Mouse (Mus musculus) midbrain, embryonic 11.5 days (tissue): ENCODE results near the gene Nop56. TPM values are rescaled to one million over a fixed set of nuclear protein-coding genes. Genes with fewer than 3 reads are reported as not detected.

ENCODE experiments used
- ATAC-seq: fragments of 200-750 bp; cut with Nextera tagmentation; 2 replicates; pipeline ENCODE4 v1.8.0; 2017; ENCODE audit warnings: moderate TSS enrichment, moderate library complexity; ENCODE audit not compliant: low FRiP score
- DNase-seq: peaks from one replicate; pipeline ENCODE4 v3.0.0; 2015; ENCODE audit warnings: low spot score; ENCODE audit errors: missing footprints
- H3K27ac ChIP-seq: fragments of 300-500 bp; sonication (generic); 2 replicates; pipeline ENCODE4 v1.5.1; 2014; ENCODE audit warnings: low read depth, low read length
- H3K27me3 ChIP-seq: fragments of 300-500 bp; sonication (generic); 2 replicates; pipeline ENCODE4 v1.6.1; 2014; ENCODE audit warnings: mild to moderate bottlenecking, low read length, moderate library complexity, mixed read lengths; ENCODE audit not compliant: control insufficient read depth, insufficient read depth
- H3K36me3 ChIP-seq: fragments of 300-500 bp; sonication (generic); 2 replicates; pipeline ENCODE4 v1.6.1; 2014; ENCODE audit warnings: mild to moderate bottlenecking, low read length, moderate library complexity, mixed read lengths; ENCODE audit not compliant: control insufficient read depth, insufficient read depth
- H3K4me1 ChIP-seq: fragments of 300-500 bp; sonication (generic); 2 replicates; pipeline ENCODE4 v1.6.1; 2014; ENCODE audit warnings: low read length; ENCODE audit not compliant: control insufficient read depth, insufficient read depth
- H3K4me2 ChIP-seq: fragments of 300-500 bp; sonication (generic); 2 replicates; pipeline ENCODE4 v1.6.1; 2014; ENCODE audit warnings: mild to moderate bottlenecking, moderate library complexity
- H3K4me3 ChIP-seq: fragments of 300-500 bp; sonication (generic); 2 replicates; pipeline ENCODE4 v1.5.1; 2014; ENCODE audit warnings: low read depth, low read length
- H3K9ac ChIP-seq: fragments of 300-500 bp; sonication (generic); 2 replicates; pipeline ENCODE4 v1.6.1; 2014; ENCODE audit warnings: low read length
- H3K9me3 ChIP-seq: fragments of 300-500 bp; sonication (generic); 2 replicates; pipeline ENCODE4 v1.6.1; 2016; ENCODE audit warnings: low read length; ENCODE audit not compliant: control insufficient read depth
- WGBS: fragments of 180-500 bp; shearing (Covaris S2); extraction: QIAGEN DNeasy Blood & Tissue Kit; methylation state at CpG from one replicate; pipeline ENCODE4 v1.1.7; 2014; 5-methylcytosine and 5-hydroxymethylcytosine counted together
- polyA plus RNA-seq: library from polyadenylated mRNA; unstranded; fragments of >200 nt; fragmentation: Nextera tagmentation; extraction: Ambion mirVana; gene quantifications from 2 replicates; pipeline ENCODE4 v1.2.1, GENCODE M21; 2014

The Nop56 gene
- polyA plus RNA-seq, 1 experiment from 2014 or later = 335 TPM

DNA sequence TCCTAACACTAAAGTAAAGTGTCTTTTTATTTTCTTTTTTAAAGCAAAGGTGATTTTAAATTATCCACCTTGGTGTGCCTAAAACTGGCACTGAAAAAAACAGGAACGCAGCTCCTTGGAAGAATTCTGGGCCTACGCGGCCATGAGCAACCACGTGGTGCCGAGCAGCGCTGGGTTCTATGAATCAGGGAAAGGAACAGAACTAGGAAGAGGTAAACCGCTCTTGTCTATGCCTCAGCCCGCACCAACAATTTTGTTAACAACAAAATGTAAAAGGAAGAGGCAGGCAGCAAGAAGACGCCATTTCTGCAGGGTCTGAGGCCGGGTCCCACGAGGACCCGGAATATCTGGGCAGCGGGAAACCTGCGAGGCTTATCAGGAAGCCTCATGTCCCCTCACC, 498 bp upstream of the Nop56 start:
- no peaks in the 10 kb centered on the region for H3K27me3 ChIP-seq
- H3K27ac ChIP-seq = peak overlapping the region; percentile 86; the same call in 1 of the 2 replicates

DNA sequence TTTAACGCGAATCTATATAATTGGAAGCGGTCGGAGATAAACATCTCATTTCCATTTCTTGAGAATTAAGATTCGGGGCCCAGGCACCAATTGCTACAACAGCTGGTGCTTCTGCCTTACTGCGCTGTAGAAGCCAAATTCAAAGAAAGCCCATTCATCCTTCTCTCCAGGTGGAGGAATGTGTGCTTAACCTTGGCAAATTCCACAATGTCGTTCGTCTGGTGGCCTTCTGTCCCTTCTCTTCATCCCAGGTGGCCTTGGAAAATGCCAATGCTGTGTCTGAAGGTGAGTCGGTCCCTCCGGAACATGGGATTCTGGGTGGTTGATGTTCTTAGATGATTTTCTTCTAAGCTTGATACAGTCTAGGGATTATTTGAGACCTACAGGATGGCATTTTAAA, 632 bp downstream of the Nop56 start:
- Histone ChIP-seq H3K4me3 (peak overlapping the region; percentile 91), H3K27ac (peak overlapping the region; percentile 86), H3K9ac (peak overlapping the region; percentile 96), H3K36me3 (peaks cover 36% of the 10 kb centered on the region), H3K9me3 (no peaks in the 10 kb centered on the region), H3K27me3 (no peaks in the 10 kb centered on the region), H3K4me1 (peaks cover 20% of the 10 kb centered on the region), H3K4me2 (peak overlapping the region; percentile 90)
- no peak for DNase-seq
- WGBS = 4% methylated on average over 10 of the region's 10 CpGs
- no peak for ATAC-seq

More for the DNA sequence above, 498 bp upstream of the Nop56 start:
- WGBS = 2% methylated on average over 14 of the region's 14 CpGs
- Histone ChIP-seq H3K4me2 (peak overlapping the region; percentile 90), H3K36me3 (peaks cover 32% of the 10 kb centered on the region), H3K9me3 (no peaks in the 10 kb centered on the region), H3K4me1 (peaks cover 20% of the 10 kb centered on the region), H3K9ac (peak overlapping the region; percentile 96), H3K4me3 (peak overlapping the region; percentile 91)
- ATAC-seq = no peak; the same call in 1 of the 2 replicates
- no peak for DNase-seq

DNA sequence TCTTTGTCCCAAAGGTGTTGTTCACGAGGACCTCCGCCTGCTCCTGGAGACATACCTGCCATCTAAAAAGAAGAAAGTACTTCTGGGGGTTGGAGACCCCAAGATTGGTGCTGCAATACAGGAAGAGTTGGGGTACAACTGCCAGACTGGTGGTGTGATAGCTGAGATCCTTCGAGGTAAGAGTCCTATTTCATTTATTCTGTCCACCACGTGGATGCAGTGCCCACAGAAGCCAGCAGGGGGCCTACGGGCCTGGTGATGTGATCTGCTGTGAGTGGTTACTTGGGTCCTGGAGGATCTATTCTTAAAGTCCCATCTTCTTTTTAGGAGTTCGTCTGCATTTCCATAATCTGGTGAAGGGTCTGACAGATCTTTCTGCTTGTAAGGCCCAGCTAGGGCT, 1.4 kb downstream of the Nop56 start:
- Histone ChIP-seq H3K9me3 (no peaks in the 10 kb centered on the region), H3K4me1 (peaks cover 20% of the 10 kb centered on the region), H3K27me3 (no peaks in the 10 kb centered on the region), H3K36me3 (peaks cover 36% of the 10 kb centered on the region), H3K27ac (no peak overlapping the region), H3K4me2 (peak overlapping the region; percentile 90), H3K4me3 (peak overlapping the region; percentile 91), H3K9ac (peak overlapping the region; percentile 96; the same call in 1 of the 2 replicates)
- DNase-seq = peak; percentile 97
- no peak for ATAC-seq
- WGBS = 45% methylated on average over 6 of the region's 6 CpGs

DNA sequence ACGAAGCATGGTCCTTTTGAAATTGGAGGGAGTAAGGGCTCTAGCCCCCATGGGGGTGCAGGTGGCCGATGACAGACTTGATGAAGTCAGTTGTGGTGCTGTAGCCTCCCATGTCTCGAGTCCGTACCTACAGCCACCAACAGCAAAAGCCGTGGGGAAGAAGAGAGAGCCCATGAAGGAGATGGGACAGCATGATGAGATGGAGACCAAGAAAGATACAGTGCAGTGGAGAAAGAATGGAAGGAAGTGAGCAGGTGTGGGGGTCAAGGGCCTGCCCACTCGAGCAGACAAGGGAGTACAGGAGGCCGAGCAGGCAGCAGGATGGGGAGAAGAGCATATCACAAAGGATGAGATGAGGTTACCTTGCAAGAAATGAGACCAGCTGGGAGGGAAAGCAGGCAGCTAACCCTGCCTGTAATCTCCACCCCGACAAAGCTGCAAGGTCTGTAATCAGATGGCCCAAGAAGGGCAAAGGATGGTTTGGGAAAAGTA, 5.4 kb downstream of the Nop56 start:
- peak; percentile 87 for DNase-seq
- Histone ChIP-seq H3K36me3 (peaks cover 36% of the 10 kb centered on the region), H3K4me3 (no peak overlapping the region), H3K27ac (no peak overlapping the region), H3K4me2 (no peak overlapping the region), H3K27me3 (no peaks in the 10 kb centered on the region), H3K9me3 (no peaks in the 10 kb centered on the region), H3K9ac (no peak overlapping the region), H3K4me1 (peaks cover 21% of the 10 kb centered on the region)
- WGBS = 43% methylated on average over 8 of the region's 8 CpGs
- no peak for ATAC-seq

DNA sequence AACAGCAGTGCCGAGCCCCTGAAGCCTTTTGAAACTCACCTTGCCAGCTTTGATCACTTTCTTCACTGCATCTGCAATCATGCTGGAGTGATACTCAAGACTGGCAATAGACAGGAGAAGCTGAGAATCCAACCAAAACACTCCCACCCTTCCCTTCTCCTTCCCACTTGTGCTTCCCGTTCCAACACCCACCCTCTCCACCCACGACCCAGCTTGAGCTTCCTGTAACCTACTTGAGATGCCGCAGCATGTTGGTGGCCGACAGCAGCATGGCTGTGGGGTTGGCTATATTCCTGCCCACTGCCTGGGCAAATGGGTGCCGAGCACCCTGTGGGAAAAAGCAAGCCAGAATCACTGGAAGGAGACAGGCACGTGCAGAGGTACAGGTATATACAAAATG, 6.0 kb downstream of the Nop56 start:
- Histone ChIP-seq H3K9me3 (no peaks in the 10 kb centered on the region), H3K36me3 (peaks cover 36% of the 10 kb centered on the region), H3K9ac (no peak overlapping the region), H3K4me3 (no peak overlapping the region), H3K4me1 (peaks cover 21% of the 10 kb centered on the region), H3K27ac (no peak overlapping the region), H3K4me2 (no peak overlapping the region), H3K27me3 (no peaks in the 10 kb centered on the region)
- ATAC-seq = no peak
- no peak for DNase-seq
- 71% methylated on average over 7 of the region's 7 CpGs for WGBS

DNA sequence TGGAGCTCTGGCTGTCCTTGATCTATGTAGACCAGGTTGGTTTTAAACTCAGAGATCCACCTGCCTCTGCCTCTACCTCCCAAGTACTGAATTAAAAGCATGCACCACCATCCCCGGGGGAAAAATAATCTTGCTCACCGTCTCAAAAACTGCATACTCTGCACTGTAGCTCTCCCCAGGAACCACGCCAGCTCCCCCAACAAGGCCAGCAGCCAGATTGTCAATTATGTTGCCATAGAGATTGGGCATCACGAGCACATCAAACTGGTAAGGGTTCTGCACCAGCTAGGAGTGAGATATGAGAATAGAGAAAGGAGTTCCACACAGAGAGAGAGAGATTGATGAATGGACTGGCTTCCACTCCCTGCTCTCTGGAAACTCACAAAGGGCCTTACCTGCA, 6.6 kb downstream of the Nop56 start:
- 83% methylated on average over 4 of the region's 4 CpGs for WGBS
- Histone ChIP-seq H3K27ac (no peak overlapping the region), H3K4me1 (peaks cover 15% of the 10 kb centered on the region), H3K36me3 (peaks cover 30% of the 10 kb centered on the region), H3K27me3 (no peaks in the 10 kb centered on the region), H3K9me3 (no peaks in the 10 kb centered on the region), H3K4me3 (no peak overlapping the region), H3K9ac (no peak overlapping the region), H3K4me2 (no peak overlapping the region)
- DNase-seq (no peak), ATAC-seq (no peak)

DNA sequence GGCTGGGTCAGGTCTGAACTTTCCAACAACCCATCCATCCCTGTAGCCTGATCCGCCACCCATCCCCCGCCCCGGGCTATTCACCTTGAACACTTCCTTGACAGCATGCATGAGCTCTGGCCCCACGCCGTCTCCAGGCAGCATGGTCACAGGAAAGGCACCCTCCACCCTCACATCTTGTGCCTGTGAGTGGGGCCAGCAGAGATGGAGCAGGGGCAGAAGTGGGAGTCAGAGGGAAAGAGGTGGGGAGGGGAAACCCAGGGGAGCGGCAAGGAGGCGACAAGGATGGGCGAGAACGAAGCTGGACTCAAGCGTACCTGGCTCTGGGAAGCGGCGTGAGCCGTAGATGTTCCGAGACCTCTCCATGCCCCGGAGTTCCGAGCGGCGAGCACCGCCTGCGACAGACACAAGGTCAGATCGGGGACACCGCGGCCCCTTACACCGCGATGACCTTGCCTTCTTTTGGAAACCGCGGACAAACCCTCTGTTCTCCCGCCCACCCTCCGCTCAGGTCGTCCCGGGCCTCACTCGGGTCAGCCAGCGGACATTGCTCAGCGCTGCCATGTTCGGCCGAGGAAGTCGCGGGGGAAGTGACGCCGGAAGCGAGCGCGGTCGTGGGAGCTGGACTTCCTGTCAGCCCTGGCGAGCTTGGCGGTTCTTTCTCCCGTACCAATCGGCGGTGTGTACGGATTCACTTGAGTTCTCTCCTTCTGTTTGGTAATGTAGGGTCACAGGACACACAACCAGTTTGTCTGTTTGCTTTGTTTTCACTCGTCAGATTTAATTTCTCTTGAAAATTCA, 9.8 kb downstream of the Nop56 start, which contains the start of gene Idh3b:
Idh3b (minus strand) TSS at position 694 of the 801 bp plus-strand sequence.
- ATAC-seq = peak; percentile 92
- 1% methylated on average over 50 of the region's 51 CpGs for WGBS
- peaks cover 4% of the 10 kb centered on the region; the same call in 1 of the 2 replicates for H3K36me3 ChIP-seq
- peak within 1 kb of the TSS; percentile 68 for H3K4me3 ChIP-seq
- no peak within 1 kb of the TSS for H3K27ac ChIP-seq
- H3K4me2 ChIP-seq = peak within 1 kb of the TSS; percentile 94
- H3K9ac ChIP-seq = peak within 1 kb of the TSS; percentile 80
- H3K4me1 ChIP-seq = peaks cover 10% of the 10 kb centered on the region
- no peaks in the 10 kb centered on the region for H3K27me3 ChIP-seq
- DNase-seq = peak; percentile 98
- no peaks in the 10 kb centered on the region for H3K9me3 ChIP-seq

DNA sequence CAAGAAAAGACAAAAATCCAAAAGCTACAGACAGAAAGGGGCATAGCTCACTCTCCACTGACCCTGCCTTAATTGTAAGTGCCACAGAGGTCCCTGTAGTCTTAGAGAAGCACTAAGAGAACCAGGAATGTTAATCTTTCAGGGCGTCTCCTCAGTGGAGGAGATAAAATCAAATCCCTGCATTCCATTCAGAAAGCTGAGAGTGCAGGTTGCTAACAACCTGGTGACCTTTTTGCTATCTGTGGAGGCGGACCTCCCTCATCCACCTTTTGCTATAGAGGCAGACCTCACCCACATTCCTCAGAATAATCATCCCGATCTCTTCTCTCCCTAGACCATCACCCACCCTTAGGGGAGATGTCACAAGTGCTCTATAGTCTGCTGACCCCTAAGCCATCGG, 14.9 kb downstream of the Nop56 start:
- ATAC-seq = no peak
- Histone ChIP-seq H3K4me2 (no peak overlapping the region), H3K27me3 (no peaks in the 10 kb centered on the region; the same call in 1 of the 2 replicates), H3K4me1 (peaks cover 12% of the 10 kb centered on the region), H3K9ac (no peak overlapping the region), H3K4me3 (no peak overlapping the region), H3K9me3 (no peaks in the 10 kb centered on the region), H3K36me3 (no peaks in the 10 kb centered on the region), H3K27ac (no peak overlapping the region)
- DNase-seq = no peak
- 68% methylated on average over 4 of the region's 4 CpGs for WGBS

DNA sequence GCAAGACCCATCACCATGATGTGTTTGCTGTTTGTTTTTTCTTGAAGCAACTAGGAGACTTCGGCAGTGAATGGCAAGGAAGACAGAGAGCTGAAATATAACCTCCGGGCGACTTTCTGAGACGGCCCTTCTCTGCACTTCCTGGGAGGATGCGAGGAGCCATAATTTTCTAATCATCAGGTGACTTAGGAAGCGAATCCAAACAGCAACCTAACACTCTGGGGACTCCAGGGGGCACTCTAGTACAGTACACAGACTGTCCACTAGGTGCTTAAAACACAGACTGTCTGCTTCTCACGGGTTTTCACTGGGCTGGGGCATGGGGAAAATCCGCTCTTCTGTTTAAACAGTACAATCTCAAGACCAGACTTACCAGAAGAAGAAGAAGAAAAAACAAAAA, 17.2 kb downstream of the Nop56 start:
- Histone ChIP-seq H3K27me3 (peaks cover under 1% of the 10 kb centered on the region; the same call in 1 of the 2 replicates), H3K27ac (no peak overlapping the region), H3K4me2 (no peak overlapping the region), H3K9ac (no peak overlapping the region), H3K9me3 (no peaks in the 10 kb centered on the region), H3K36me3 (no peaks in the 10 kb centered on the region), H3K4me1 (peaks cover 16% of the 10 kb centered on the region), H3K4me3 (no peak overlapping the region)
- WGBS = 24% methylated on average over 8 of the region's 8 CpGs
- peak; percentile 93 for DNase-seq
- no peak for ATAC-seq
